Mouse (Mus musculus) olfactory bulb, adult 2 months (tissue): ENCODE data around the gene Wipf1.

ENCODE experiments used
- CTCF ChIP-seq: fragments of 200-500 bp; IDR thresholded peaks from 2 replicates; pipeline ENCODE4 v1.5.1; 2012; ENCODE audit warnings: low read depth, mild to moderate bottlenecking, low read length, moderate library complexity; ENCODE audit not compliant: insufficient read depth
- POLR2A ChIP-seq: fragments of 200-500 bp; IDR thresholded peaks from 2 replicates; pipeline ENCODE4 v1.6.1; 2012; ENCODE audit warnings: mild to moderate bottlenecking, low read depth, low read length, moderate library complexity; ENCODE audit not compliant: insufficient read depth

DNA sequence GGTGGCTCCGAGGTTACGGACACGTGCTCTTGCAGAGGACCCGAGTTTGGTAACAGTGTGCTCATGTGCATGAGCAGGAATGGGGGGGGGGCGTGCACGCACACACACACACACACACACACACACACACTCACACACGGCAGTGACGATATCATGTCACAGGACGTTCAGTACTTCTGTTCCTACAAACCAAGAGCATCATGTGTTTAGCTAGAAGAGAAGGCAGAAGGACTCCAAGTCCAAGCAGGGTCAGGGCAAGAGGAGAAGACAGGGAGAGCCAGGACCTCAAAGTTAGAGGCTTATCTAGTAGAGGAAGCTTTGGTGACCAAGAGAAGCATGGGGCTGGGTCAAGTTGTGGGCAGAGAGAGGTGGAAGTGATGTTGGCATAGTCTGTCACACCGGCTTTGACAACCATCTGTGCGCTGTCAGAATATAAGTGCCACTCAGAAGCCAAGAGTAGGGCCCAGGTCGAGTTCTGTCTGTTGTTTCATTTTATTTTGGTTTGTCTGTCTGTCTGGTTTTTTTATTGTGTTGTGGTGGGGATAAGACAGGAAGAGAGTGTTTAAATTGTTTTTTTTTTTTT, 66.7 kb downstream of the Wipf1 start:
- TF ChIP-seq POLR2A: no peak
- TF ChIP-seq CTCF: no peak
